Mouse (Mus musculus): ENCODE measurements at regions not wholly inside any gene's neighbourhood (a gene's known extent, or its start where the extent isn't known, plus 50 kb on each side); places are given as distances from the start of the nearest gene placed in this dataset.

GRCm38 (mm10) chr1:83665326-83665725 lies 257.3 kb upstream of the Sphkap start:
- Histone ChIP-seq H3K4me3 (ENCODE audit: low read depth, low read length) (no peak overlapping the region), H3K27me3 (replicated peaks; ENCODE audit: control insufficient read depth, insufficient read depth, low read length) (no peaks in the 10 kb centered on the region), H3K9me3 (ENCODE audit: control insufficient read depth, low read length) (no peaks in the 10 kb centered on the region), H3K36me3 (ENCODE audit: control insufficient read depth, insufficient read depth, low read length) (no peaks in the 10 kb centered on the region), H3K9ac (ENCODE audit: low read length) (no peak overlapping the region), H3K27ac (ENCODE audit: low read depth) (no peak overlapping the region), H3K4me2 (ENCODE audit: low read length) (no peak overlapping the region), H3K4me1 (replicated peaks; ENCODE audit: control insufficient read depth, insufficient read depth, low read length) (no peaks in the 10 kb centered on the region)
- WGBS, result 75% methylated on average over 2 of the region's 2 CpGs
- no peak for ATAC-seq (replicated peaks; ENCODE audit: low FRiP score, low TSS enrichment, low read depth)
- no peak for DNase-seq (ENCODE audit: low spot score)

- Histone ChIP-seq H3K9ac (ENCODE audit: low read length) (no peak overlapping the region), H3K36me3 (ENCODE audit: control insufficient read depth, insufficient read depth, low read length) (no peaks in the 10 kb centered on the region), H3K4me3 (ENCODE audit: low read depth, low read length) (no peak overlapping the region), H3K9me3 (ENCODE audit: control insufficient read depth, low read length) (no peaks in the 10 kb centered on the region), H3K27ac (ENCODE audit: low read depth) (no peak overlapping the region), H3K4me1 (replicated peaks; ENCODE audit: control insufficient read depth, insufficient read depth, low read length) (no peaks in the 10 kb centered on the region), H3K27me3 (replicated peaks; ENCODE audit: control insufficient read depth, insufficient read depth, low read length) (no peaks in the 10 kb centered on the region), H3K4me2 (ENCODE audit: low read length) (no peak overlapping the region)
- ATAC-seq (replicated peaks; ENCODE audit: low FRiP score, low TSS enrichment, low read depth) (no peak), DNase-seq (ENCODE audit: low spot score) (no peak)
- 85% methylated on average over 3 of the region's 3 CpGs for WGBS
These were observed 254.1 kb upstream of the Sphkap start for GRCm38 (mm10) chr1:83661808-83662802.

GRCm38 (mm10) chr1:83653661-83654060 lies 245.7 kb upstream of the Sphkap start:
- 75% methylated on average over 2 of the region's 2 CpGs for WGBS
- no peak for ATAC-seq (replicated peaks; ENCODE audit: low FRiP score, low TSS enrichment, low read depth)

GRCm38 (mm10) chr1:83645606-83646005 lies 237.6 kb upstream of the Sphkap start:
- no peaks in the 10 kb centered on the region for H3K36me3 ChIP-seq (ENCODE audit: control insufficient read depth, insufficient read depth, low read length)
- H3K27me3 ChIP-seq (replicated peaks; ENCODE audit: control insufficient read depth, insufficient read depth, low read length), result no peaks in the 10 kb centered on the region
- no peak overlapping the region for H3K4me3 ChIP-seq (ENCODE audit: low read depth, low read length)
- no peaks in the 10 kb centered on the region for H3K4me1 ChIP-seq (replicated peaks; ENCODE audit: control insufficient read depth, insufficient read depth, low read length)
- no peak overlapping the region for H3K9ac ChIP-seq (ENCODE audit: low read length)
- no peak overlapping the region for H3K4me2 ChIP-seq (ENCODE audit: low read length)
- H3K27ac ChIP-seq (ENCODE audit: low read depth), result no peak overlapping the region
- ATAC-seq (replicated peaks; ENCODE audit: low FRiP score, low TSS enrichment, low read depth) (no peak), DNase-seq (ENCODE audit: low spot score) (no peak)
- no peaks in the 10 kb centered on the region for H3K9me3 ChIP-seq (ENCODE audit: control insufficient read depth, low read length)
- WGBS, result 86% methylated on average over 1 of the region's 1 CpGs

More at GRCm38 (mm10) chr1:83653661-83654060, 245.7 kb upstream of the Sphkap start:
- DNase-seq (ENCODE audit: low spot score), result no peak
- H3K9me3 ChIP-seq (ENCODE audit: control insufficient read depth, low read length), result no peaks in the 10 kb centered on the region
- H3K4me1 ChIP-seq (replicated peaks; ENCODE audit: control insufficient read depth, insufficient read depth, low read length), result no peaks in the 10 kb centered on the region
- no peak overlapping the region for H3K4me3 ChIP-seq (ENCODE audit: low read depth, low read length)
- no peak overlapping the region for H3K9ac ChIP-seq (ENCODE audit: low read length)
- H3K27me3 ChIP-seq (replicated peaks; ENCODE audit: control insufficient read depth, insufficient read depth, low read length), result no peaks in the 10 kb centered on the region
- no peak overlapping the region for H3K4me2 ChIP-seq (ENCODE audit: low read length)
- H3K36me3 ChIP-seq (ENCODE audit: control insufficient read depth, insufficient read depth, low read length), result no peaks in the 10 kb centered on the region
- H3K27ac ChIP-seq (ENCODE audit: low read depth), result no peak overlapping the region

GRCm38 (mm10) chr1:83642656-83643055 lies 234.7 kb upstream of the Sphkap start:
- DNase-seq (ENCODE audit: low spot score) (no peak), ATAC-seq (replicated peaks; ENCODE audit: low FRiP score, low TSS enrichment, low read depth) (no peak)
- no peaks in the 10 kb centered on the region for H3K4me1 ChIP-seq (replicated peaks; ENCODE audit: control insufficient read depth, insufficient read depth, low read length)

GRCm38 (mm10) chr1:83636051-83636450 lies 228.1 kb upstream of the Sphkap start:
- no peaks in the 10 kb centered on the region for H3K36me3 ChIP-seq (ENCODE audit: control insufficient read depth, insufficient read depth, low read length)
- no peaks in the 10 kb centered on the region for H3K4me1 ChIP-seq (replicated peaks; ENCODE audit: control insufficient read depth, insufficient read depth, low read length)
- no peaks in the 10 kb centered on the region for H3K9me3 ChIP-seq (ENCODE audit: control insufficient read depth, low read length)
- ATAC-seq (replicated peaks; ENCODE audit: low FRiP score, low TSS enrichment, low read depth) (no peak), DNase-seq (ENCODE audit: low spot score) (no peak)
- 64% methylated on average over 3 of the region's 3 CpGs for WGBS
- H3K9ac ChIP-seq (ENCODE audit: low read length), result no peak overlapping the region
- no peak overlapping the region for H3K27ac ChIP-seq (ENCODE audit: low read depth)
- no peak overlapping the region for H3K4me2 ChIP-seq (ENCODE audit: low read length)
- no peak overlapping the region for H3K4me3 ChIP-seq (ENCODE audit: low read depth, low read length)
- H3K27me3 ChIP-seq (replicated peaks; ENCODE audit: control insufficient read depth, insufficient read depth, low read length), result no peaks in the 10 kb centered on the region

More at GRCm38 (mm10) chr1:83642656-83643055, 234.7 kb upstream of the Sphkap start:
- H3K27ac ChIP-seq (ENCODE audit: low read depth), result no peak overlapping the region
- H3K27me3 ChIP-seq (replicated peaks; ENCODE audit: control insufficient read depth, insufficient read depth, low read length), result no peaks in the 10 kb centered on the region
- no peak overlapping the region for H3K9ac ChIP-seq (ENCODE audit: low read length)
- H3K4me3 ChIP-seq (ENCODE audit: low read depth, low read length), result no peak overlapping the region
- H3K9me3 ChIP-seq (ENCODE audit: control insufficient read depth, low read length), result no peaks in the 10 kb centered on the region
- no peak overlapping the region for H3K4me2 ChIP-seq (ENCODE audit: low read length)
- no peaks in the 10 kb centered on the region for H3K36me3 ChIP-seq (ENCODE audit: control insufficient read depth, insufficient read depth, low read length)

- DNase-seq (ENCODE audit: low spot score) (no peak), ATAC-seq (replicated peaks; ENCODE audit: low FRiP score, low TSS enrichment, low read depth) (no peak)
- Histone ChIP-seq H3K27ac (ENCODE audit: low read depth) (no peak overlapping the region), H3K4me3 (ENCODE audit: low read depth, low read length) (no peak overlapping the region), H3K27me3 (replicated peaks; ENCODE audit: control insufficient read depth, insufficient read depth, low read length) (no peaks in the 10 kb centered on the region), H3K9ac (ENCODE audit: low read length) (no peak overlapping the region), H3K4me2 (ENCODE audit: low read length) (no peak overlapping the region), H3K4me1 (replicated peaks; ENCODE audit: control insufficient read depth, insufficient read depth, low read length) (no peaks in the 10 kb centered on the region), H3K36me3 (ENCODE audit: control insufficient read depth, insufficient read depth, low read length) (no peaks in the 10 kb centered on the region), H3K9me3 (ENCODE audit: control insufficient read depth, low read length) (no peaks in the 10 kb centered on the region)
- 48% methylated on average over 4 of the region's 4 CpGs for WGBS
These were observed 223.8 kb upstream of the Sphkap start for GRCm38 (mm10) chr1:83631798-83632197.

- H3K9me3 ChIP-seq (ENCODE audit: control insufficient read depth, low read length), result no peaks in the 10 kb centered on the region
- DNase-seq (ENCODE audit: low spot score) (no peak), ATAC-seq (replicated peaks; ENCODE audit: low FRiP score, low TSS enrichment, low read depth) (no peak)
- H3K4me1 ChIP-seq (replicated peaks; ENCODE audit: control insufficient read depth, insufficient read depth, low read length), result no peaks in the 10 kb centered on the region
- H3K4me2 ChIP-seq (ENCODE audit: low read length), result no peak overlapping the region
- WGBS, result 76% methylated on average over 7 of the region's 7 CpGs
- no peak overlapping the region for H3K9ac ChIP-seq (ENCODE audit: low read length)
- H3K36me3 ChIP-seq (ENCODE audit: control insufficient read depth, insufficient read depth, low read length), result no peaks in the 10 kb centered on the region
- H3K27me3 ChIP-seq (replicated peaks; ENCODE audit: control insufficient read depth, insufficient read depth, low read length), result no peaks in the 10 kb centered on the region
- H3K27ac ChIP-seq (ENCODE audit: low read depth), result no peak overlapping the region
- no peak overlapping the region for H3K4me3 ChIP-seq (ENCODE audit: low read depth, low read length)
These were observed 223.4 kb upstream of the Sphkap start for GRCm38 (mm10) chr1:83631394-83631793.

- no peaks in the 10 kb centered on the region for H3K27me3 ChIP-seq (replicated peaks; ENCODE audit: control insufficient read depth, insufficient read depth, low read length)
- DNase-seq (ENCODE audit: low spot score) (no peak), ATAC-seq (replicated peaks; ENCODE audit: low FRiP score, low TSS enrichment, low read depth) (no peak)
- H3K36me3 ChIP-seq (ENCODE audit: control insufficient read depth, insufficient read depth, low read length), result no peaks in the 10 kb centered on the region
- H3K27ac ChIP-seq (ENCODE audit: low read depth), result no peak overlapping the region
- H3K4me1 ChIP-seq (replicated peaks; ENCODE audit: control insufficient read depth, insufficient read depth, low read length), result no peaks in the 10 kb centered on the region
- H3K4me2 ChIP-seq (ENCODE audit: low read length), result no peak overlapping the region
- WGBS, result 97% methylated on average over 1 of the region's 1 CpGs
- H3K4me3 ChIP-seq (ENCODE audit: low read depth, low read length), result no peak overlapping the region
- no peaks in the 10 kb centered on the region for H3K9me3 ChIP-seq (ENCODE audit: control insufficient read depth, low read length)
- H3K9ac ChIP-seq (ENCODE audit: low read length), result no peak overlapping the region
These were observed 179.3 kb upstream of the Sphkap start for GRCm38 (mm10) chr1:83587258-83587657.

Data from intestine, embryonic 14.5 days (tissue).